Mouse (Mus musculus) cerebellum, adult 18-20 months (tissue): Measurements from ENCODE around the gene Rab11fip2.

ENCODE experiments used
- DNase-seq, 2 experiments: peaks; one replicate each; pipeline ENCODE4 v3.0.0; 2021

Rab11fip2 gene

GRCm38 (mm10) chr19:59943322-59943871 is at the start of gene Rab11fip2:
TSS of gene Rab11fip2 (minus strand) at chr19:59943654.
- peak; percentile 80 to 90 for DNase-seq

DNA sequence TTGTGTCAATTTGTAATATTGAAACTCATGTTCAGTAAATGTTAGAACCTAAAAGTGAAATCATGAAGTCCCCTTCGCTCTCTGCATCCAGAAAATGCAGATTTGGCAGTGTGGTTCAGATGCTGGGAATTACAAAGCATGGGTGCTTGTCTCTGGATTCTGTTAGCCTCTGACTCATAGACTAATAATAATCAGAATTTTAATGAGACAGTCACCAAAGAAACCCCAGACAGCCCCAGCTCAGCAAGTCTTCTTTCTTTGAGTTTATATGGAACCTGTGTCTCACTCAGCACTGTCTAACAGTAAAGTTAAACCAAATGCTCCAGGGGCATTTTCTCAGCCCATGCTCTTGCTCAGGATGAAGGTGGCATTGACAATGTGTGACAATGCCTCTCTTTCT is 38.1 kb upstream of the Rab11fip2 start:
- DNase-seq = no peak

DNA sequence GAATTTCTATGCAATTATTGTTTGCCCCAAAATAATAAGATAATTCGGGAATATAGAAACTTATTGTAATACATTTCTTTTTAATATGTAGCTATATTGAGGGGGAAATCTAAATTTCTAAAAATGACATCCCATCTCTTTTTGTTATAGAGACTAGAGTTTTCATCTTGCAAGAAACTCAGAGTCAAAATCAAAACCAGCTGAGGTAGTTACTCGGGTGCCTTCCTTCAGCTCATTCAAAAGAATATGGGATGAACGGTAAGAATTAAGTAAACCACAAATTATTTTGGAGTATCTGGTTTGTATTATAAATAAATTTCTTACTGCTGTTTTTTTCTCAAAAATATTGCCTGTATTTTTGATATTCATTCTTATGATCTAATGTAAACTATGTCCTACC is 11.5 kb upstream of the Rab11fip2 start:
- DNase-seq = no peak

- DNase-seq = no peak
These were observed 6.3 kb upstream of the Rab11fip2 start for GRCm38 (mm10) chr19:59949731-59950130.

DNA sequence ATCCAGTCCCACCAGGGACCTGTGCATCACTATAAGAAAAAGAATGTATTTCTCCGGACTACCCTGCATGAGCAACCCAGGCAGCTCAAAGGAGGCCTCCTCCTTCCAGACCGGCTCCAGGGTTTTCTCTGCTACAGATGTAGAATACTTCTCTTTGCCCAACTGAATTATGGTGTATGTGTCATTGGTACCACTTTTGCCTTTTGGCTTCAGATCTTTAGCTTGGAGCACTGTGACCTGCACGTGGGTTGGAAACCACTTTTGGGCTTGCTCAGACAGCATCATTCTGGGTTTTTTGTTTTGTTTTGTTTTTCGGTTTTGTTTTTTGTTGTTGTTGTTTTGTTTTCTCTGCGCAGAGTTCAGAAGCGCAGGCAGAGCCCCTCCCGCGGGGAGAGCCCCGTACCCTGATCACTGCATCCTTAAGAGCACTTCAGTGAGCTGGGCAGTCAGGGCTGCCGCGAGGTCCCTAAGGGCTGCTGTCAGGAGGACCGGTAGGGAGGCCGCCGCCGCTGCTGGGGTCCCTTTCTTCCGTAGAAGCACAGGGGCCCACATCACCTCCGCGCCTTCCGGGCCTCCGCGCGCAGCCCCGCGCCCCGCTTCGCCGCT is 635 bp downstream of the Rab11fip2 start:
- DNase-seq = peak in 1 of 2 experiments; percentile 21

GRCm38 (mm10) chr19:59939711-59940110 is 3.7 kb downstream of the Rab11fip2 start:
- DNase-seq = peak in 1 of 2 experiments; percentile 16

GRCm38 (mm10) chr19:59932085-59932484 is 11.4 kb downstream of the Rab11fip2 start:
- DNase-seq = peak; percentile 33 to 42

- no peak for DNase-seq
These were observed 14.8 kb downstream of the Rab11fip2 start for GRCm38 (mm10) chr19:59928672-59929071.

DNA sequence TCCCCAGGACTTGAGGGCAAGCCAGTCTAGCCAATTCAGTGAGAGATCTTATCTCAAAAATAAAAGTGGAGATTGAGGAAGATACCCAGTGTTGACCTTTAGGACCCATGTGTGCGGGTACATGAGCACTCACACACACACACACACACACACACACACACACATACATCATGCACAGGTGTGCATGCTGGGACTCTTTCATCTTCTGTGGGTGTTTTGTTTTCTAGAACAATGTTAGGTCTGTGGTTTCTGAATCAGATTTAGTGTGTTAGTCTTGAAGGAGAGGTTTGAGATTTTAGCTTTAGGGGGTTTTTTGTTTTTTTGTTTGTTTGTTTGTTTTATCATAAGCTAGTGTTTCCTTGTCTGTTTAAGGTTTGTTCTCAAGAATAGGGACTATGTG is 17.3 kb downstream of the Rab11fip2 start:
- DNase-seq = no peak

- DNase-seq = no peak
These were observed 22.6 kb downstream of the Rab11fip2 start for GRCm38 (mm10) chr19:59920846-59921245.

DNA sequence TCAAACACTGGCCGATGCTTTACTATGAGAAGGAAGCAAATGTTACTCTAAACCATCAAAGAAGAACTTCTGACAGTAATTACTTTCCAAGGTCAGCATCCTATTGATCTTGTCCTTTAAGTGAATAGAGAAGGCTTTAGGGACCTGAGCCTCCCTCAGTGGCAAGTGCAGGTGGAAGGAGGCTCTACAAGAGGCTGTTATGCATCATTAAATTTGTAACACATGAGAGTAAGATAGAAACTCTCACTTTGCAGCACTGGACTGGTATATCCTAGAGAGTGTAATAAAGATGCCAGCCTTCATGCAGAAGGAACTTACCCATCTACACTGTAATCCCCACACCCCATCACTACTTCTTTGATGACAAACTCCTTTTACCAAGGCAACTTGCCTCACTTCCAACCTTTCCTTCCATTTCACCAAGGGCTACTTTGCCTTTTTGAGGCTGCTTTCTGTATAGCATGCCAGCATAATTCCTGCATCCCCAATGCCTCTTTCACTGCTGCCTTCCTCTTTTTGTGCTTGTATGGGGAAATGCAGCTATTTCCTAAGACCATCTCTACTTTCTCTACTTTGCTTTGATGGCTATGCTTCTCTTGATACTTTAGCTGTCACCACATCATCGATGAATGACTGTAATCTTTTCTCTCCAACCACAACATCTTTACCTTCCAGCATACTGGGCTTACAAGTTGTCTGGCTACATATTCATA is 25.4 kb downstream of the Rab11fip2 start:
- no peak for DNase-seq

- no peak for DNase-seq
These were observed 31.9 kb downstream of the Rab11fip2 start for GRCm38 (mm10) chr19:59911554-59911953.

GRCm38 (mm10) chr19:59905296-59906081 is 38.0 kb downstream of the Rab11fip2 start:
- no peak for DNase-seq

DNA sequence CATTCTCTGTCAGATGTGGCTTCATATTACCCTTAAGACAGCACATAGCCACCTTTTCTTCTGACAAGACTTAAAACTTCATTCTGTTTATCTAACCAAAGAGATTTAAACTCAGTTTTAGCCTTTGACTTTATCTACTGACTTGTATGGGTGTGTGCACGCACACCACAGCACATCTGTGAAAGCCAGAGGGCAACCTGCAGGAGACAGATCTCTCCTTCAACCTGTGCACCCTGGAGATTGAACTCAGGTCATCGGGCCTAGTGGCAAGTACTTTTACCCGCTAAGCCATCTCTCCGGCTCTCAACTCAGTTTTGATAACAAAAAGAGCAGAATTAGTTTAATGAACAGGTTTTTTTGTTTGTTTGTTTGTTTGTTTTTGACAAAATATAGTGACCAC is 43.5 kb downstream of the Rab11fip2 start:
- no peak for DNase-seq

- no peak for DNase-seq
These were observed 45.2 kb downstream of the Rab11fip2 start for GRCm38 (mm10) chr19:59898301-59898700.

- DNase-seq = no peak
These were observed 54.1 kb downstream of the Rab11fip2 start for GRCm38 (mm10) chr19:59889383-59889782.

GRCm38 (mm10) chr19:59888846-59889245 is 54.6 kb downstream of the Rab11fip2 start:
- DNase-seq = no peak

GRCm38 (mm10) chr19:59887866-59888265 is 55.6 kb downstream of the Rab11fip2 start:
- no peak for DNase-seq

- DNase-seq = no peak
These were observed 58.2 kb downstream of the Rab11fip2 start for GRCm38 (mm10) chr19:59885301-59885700.

DNA sequence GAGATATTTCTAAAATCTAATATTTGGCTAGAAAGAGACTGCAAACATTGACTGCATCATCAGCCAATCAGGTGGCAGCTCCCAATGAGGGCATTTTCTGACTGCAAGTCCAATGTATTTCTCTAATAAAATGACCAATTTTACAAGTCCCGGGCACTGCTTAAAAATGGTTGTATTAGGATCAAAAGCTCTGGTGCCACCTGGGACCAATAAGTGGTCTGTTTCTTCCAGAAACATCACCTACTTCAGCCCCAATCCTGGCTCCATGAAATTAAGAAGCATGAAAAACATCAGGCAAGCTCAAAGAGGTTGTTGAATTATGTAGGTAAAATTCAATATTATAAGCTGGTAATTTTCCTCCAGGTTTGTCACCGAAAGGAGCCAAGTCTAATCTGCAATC is 66.2 kb downstream of the Rab11fip2 start:
- DNase-seq = no peak

- no peak for DNase-seq
These were observed 76.8 kb downstream of the Rab11fip2 start for GRCm38 (mm10) chr19:59866666-59867065.

DNA sequence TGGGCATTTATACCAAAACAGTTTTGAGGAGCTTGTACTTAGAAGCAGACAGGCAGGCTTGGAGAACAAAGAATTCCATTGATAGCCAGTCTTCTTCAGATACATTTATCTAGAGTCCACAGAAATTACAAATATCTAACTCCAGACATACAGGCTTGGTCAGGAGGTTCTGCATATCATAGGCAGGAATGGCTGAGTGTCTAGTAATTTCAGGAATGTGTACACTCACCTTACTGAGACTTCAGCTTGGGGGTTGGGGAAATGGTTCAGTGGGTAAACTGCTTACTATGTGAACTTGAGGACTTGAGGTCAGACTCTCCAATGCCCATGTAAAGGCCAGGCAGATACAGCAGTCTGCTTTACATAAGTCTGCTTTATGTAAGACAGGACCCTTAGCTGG is 81.0 kb downstream of the Rab11fip2 start:
- no peak for DNase-seq

GRCm38 (mm10) chr19:59860799-59861198 is 82.7 kb downstream of the Rab11fip2 start:
- DNase-seq = no peak

- no peak for DNase-seq
These were observed 90.4 kb downstream of the Rab11fip2 start for GRCm38 (mm10) chr19:59853061-59853460.
